Mouse (Mus musculus) embryo, embryonic 10 days (tissue): ENCODE results near the gene Trim16.

Experiments used
- DNase-seq: peaks from one replicate; pipeline ENCODE4 v3.0.0-alpha.2; 2015; ENCODE audit warnings: low spot score

Trim16 gene

GRCm38 (mm10) chr11:62820059-62820541 is at the start of gene Trim16:
TSS of gene Trim16 (plus strand) at chr11:62820231.
- DNase-seq, result peak; percentile 82

GRCm38 (mm10) chr11:62776510-62776909 is 43.5 kb upstream of the Trim16 start:
- DNase-seq, result no peak

GRCm38 (mm10) chr11:62788935-62789616 is 31.0 kb upstream of the Trim16 start, which contains the start of gene Zfp286:
TSS of gene Zfp286 (minus strand) at chr11:62789462.
- peak; percentile 97 for DNase-seq

- no peak for DNase-seq
Observed at GRCm38 (mm10) chr11:62789617-62789936, 30.5 kb upstream of the Trim16 start.

GRCm38 (mm10) chr11:62804119-62804518 is 15.9 kb upstream of the Trim16 start:
- DNase-seq, result no peak

- DNase-seq, result no peak
Observed at GRCm38 (mm10) chr11:62807965-62808364, 12.1 kb upstream of the Trim16 start.

GRCm38 (mm10) chr11:62809201-62809600 is 10.8 kb upstream of the Trim16 start:
- DNase-seq, result peak; percentile 51

- DNase-seq, result no peak
Observed at GRCm38 (mm10) chr11:62812268-62812667, 7.8 kb upstream of the Trim16 start.

GRCm38 (mm10) chr11:62813497-62813896 is 6.5 kb upstream of the Trim16 start:
- DNase-seq, result no peak

- DNase-seq, result no peak
Observed at GRCm38 (mm10) chr11:62813970-62814624, 5.9 kb upstream of the Trim16 start.

GRCm38 (mm10) chr11:62814625-62815024 is 5.4 kb upstream of the Trim16 start:
- DNase-seq, result no peak

GRCm38 (mm10) chr11:62815438-62815837 is 4.6 kb upstream of the Trim16 start:
- no peak for DNase-seq

GRCm38 (mm10) chr11:62816591-62816990 is 3.4 kb upstream of the Trim16 start:
- DNase-seq, result no peak

GRCm38 (mm10) chr11:62819059-62819686 is 858 bp upstream of the Trim16 start:
- no peak for DNase-seq

- peak; percentile 33 for DNase-seq
Observed at GRCm38 (mm10) chr11:62820661-62821437, 818 bp downstream of the Trim16 start.

- no peak for DNase-seq
Observed at GRCm38 (mm10) chr11:62821893-62822292, 1.9 kb downstream of the Trim16 start.

GRCm38 (mm10) chr11:62824211-62824610 is 4.2 kb downstream of the Trim16 start:
- no peak for DNase-seq

- no peak for DNase-seq
Observed at GRCm38 (mm10) chr11:62825222-62826105, 5.4 kb downstream of the Trim16 start.

- DNase-seq, result peak; percentile 6
Observed at GRCm38 (mm10) chr11:62826106-62826733, 6.2 kb downstream of the Trim16 start.

- DNase-seq, result no peak
Observed at GRCm38 (mm10) chr11:62827135-62827534, 7.1 kb downstream of the Trim16 start.

- no peak for DNase-seq
Observed at GRCm38 (mm10) chr11:62827911-62828310, 7.9 kb downstream of the Trim16 start.
